Mouse (Mus musculus) thymus, postnatal 10 days (tissue): ENCODE results near the gene Gm14698.
"Not testable (repeated sequence)": the region's sequence is repeated elsewhere in the genome, so short reads cannot be mapped to it uniquely, and the experiment has no call there.

ENCODE experiments used
- DNase-seq, 2 experiments: peaks; one replicate each; pipeline ENCODE4 v3.0.0; 2021; ENCODE audit warnings: low spot score in 2 of 2

Gene Gm14698

GRCm38 (mm10) chrX:68821059-68821458 lies at the start of gene Gm14698:
TSS of gene Gm14698 (plus strand) at chrX:68821093.
- DNase-seq = not testable (repeated sequence)

GRCm38 (mm10) chrX:68820449-68820848 lies 444 bp upstream of the Gm14698 start:
- DNase-seq = not testable (repeated sequence)

- DNase-seq = no peak
Measured at GRCm38 (mm10) chrX:68839548-68840444, 18.9 kb downstream of the Gm14698 start.

GRCm38 (mm10) chrX:68865145-68865544 lies 44.3 kb downstream of the Gm14698 start:
- DNase-seq = no peak
